Mouse (Mus musculus): ENCODE results near the gene Adamtsl1.

The Adamtsl1 gene

GRCm38 (mm10) chr4:85918366-85918765, 404.4 kb downstream of the Adamtsl1 start:
- DNase-seq (ENCODE audit: low read depth, low spot score), result no peak

GRCm38 (mm10) chr4:85920474-85920873, 406.5 kb downstream of the Adamtsl1 start:
- DNase-seq (ENCODE audit: low read depth, low spot score), result no peak

- DNase-seq (ENCODE audit: low read depth, low spot score), result no peak
These were observed 408.8 kb downstream of the Adamtsl1 start for GRCm38 (mm10) chr4:85922741-85923140.

- DNase-seq (ENCODE audit: low read depth, low spot score), result no peak
These were observed 418.2 kb downstream of the Adamtsl1 start for GRCm38 (mm10) chr4:85932129-85932528.

GRCm38 (mm10) chr4:85939460-85939859, 425.5 kb downstream of the Adamtsl1 start:
- DNase-seq (ENCODE audit: low read depth, low spot score), result no peak

GRCm38 (mm10) chr4:85941857-85942256, 427.9 kb downstream of the Adamtsl1 start:
- no peak for DNase-seq (ENCODE audit: low read depth, low spot score)

- DNase-seq (ENCODE audit: low read depth, low spot score), result no peak
These were observed 439.6 kb downstream of the Adamtsl1 start for GRCm38 (mm10) chr4:85953590-85953989.

GRCm38 (mm10) chr4:85955387-85955786, 441.4 kb downstream of the Adamtsl1 start:
- DNase-seq (ENCODE audit: low read depth, low spot score), result no peak

GRCm38 (mm10) chr4:85957266-85957665, 443.3 kb downstream of the Adamtsl1 start:
- DNase-seq (ENCODE audit: low read depth, low spot score), result no peak

- DNase-seq (ENCODE audit: low read depth, low spot score), result no peak
These were observed 443.9 kb downstream of the Adamtsl1 start for GRCm38 (mm10) chr4:85957879-85958278.

GRCm38 (mm10) chr4:85959019-85959418, 445.0 kb downstream of the Adamtsl1 start:
- DNase-seq (ENCODE audit: low read depth, low spot score), result no peak

GRCm38 (mm10) chr4:85976188-85976587, 462.2 kb downstream of the Adamtsl1 start:
- no peak for DNase-seq (ENCODE audit: low read depth, low spot score)

GRCm38 (mm10) chr4:85979206-85979605, 465.2 kb downstream of the Adamtsl1 start:
- no peak for DNase-seq (ENCODE audit: low read depth, low spot score)

- no peak for DNase-seq (ENCODE audit: low read depth, low spot score)
These were observed 492.6 kb downstream of the Adamtsl1 start for GRCm38 (mm10) chr4:86006596-86006995.

GRCm38 (mm10) chr4:86013640-86014039, 499.7 kb downstream of the Adamtsl1 start:
- DNase-seq (ENCODE audit: low read depth, low spot score), result no peak

- no peak for DNase-seq (ENCODE audit: low read depth, low spot score)
These were observed 505.0 kb downstream of the Adamtsl1 start for GRCm38 (mm10) chr4:86018928-86019327.

GRCm38 (mm10) chr4:86019586-86019985, 505.6 kb downstream of the Adamtsl1 start:
- no peak for DNase-seq (ENCODE audit: low read depth, low spot score)

- DNase-seq (ENCODE audit: low read depth, low spot score), result no peak
These were observed 506.6 kb downstream of the Adamtsl1 start for GRCm38 (mm10) chr4:86020372-86021090.

- peak; percentile 38 for DNase-seq (ENCODE audit: low read depth, low spot score)
These were observed 510.7 kb downstream of the Adamtsl1 start for GRCm38 (mm10) chr4:86024573-86025160.

GRCm38 (mm10) chr4:86029486-86029885, 515.5 kb downstream of the Adamtsl1 start:
- DNase-seq (ENCODE audit: low read depth, low spot score), result no peak

GRCm38 (mm10) chr4:86030208-86030607, 516.2 kb downstream of the Adamtsl1 start:
- DNase-seq (ENCODE audit: low read depth, low spot score), result no peak

GRCm38 (mm10) chr4:86031041-86031440, 517.1 kb downstream of the Adamtsl1 start:
- peak; percentile 41 for DNase-seq (ENCODE audit: low read depth, low spot score)

GRCm38 (mm10) chr4:86040921-86041320, 526.9 kb downstream of the Adamtsl1 start:
- DNase-seq (ENCODE audit: low read depth, low spot score), result peak; percentile 75
